Mouse (Mus musculus) layer of hippocampus, adult 9-10 months (tissue): ENCODE results near the gene Lbp.

Experiments
- DNase-seq: peaks from one replicate; pipeline ENCODE4 v3.0.0; 2022; ENCODE audit warnings: low spot score

The Lbp gene

GRCm38 (mm10) chr2:158361678-158362320, 55.5 kb downstream of the Lbp start:
- no peak for DNase-seq

DNA sequence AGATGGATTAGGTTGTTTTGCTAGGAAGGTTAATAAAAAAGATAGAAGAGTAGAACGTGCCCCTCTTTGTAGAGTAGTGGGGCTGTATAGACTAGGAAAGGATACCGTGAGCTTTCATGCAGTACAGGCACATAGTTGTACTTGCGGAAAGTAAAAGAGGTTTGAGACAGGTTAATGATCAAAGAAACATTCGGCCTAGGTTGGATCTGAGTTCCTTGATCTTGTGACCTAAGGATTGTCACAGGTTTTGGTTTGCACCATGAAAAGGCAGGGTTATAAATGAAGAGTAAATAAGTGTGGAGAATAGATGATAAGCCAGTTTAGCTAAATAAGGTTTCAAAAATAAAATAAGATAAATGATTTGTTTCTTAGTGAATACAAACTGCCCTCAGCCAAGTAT, 57.9 kb downstream of the Lbp start:
- DNase-seq, result no peak

DNA sequence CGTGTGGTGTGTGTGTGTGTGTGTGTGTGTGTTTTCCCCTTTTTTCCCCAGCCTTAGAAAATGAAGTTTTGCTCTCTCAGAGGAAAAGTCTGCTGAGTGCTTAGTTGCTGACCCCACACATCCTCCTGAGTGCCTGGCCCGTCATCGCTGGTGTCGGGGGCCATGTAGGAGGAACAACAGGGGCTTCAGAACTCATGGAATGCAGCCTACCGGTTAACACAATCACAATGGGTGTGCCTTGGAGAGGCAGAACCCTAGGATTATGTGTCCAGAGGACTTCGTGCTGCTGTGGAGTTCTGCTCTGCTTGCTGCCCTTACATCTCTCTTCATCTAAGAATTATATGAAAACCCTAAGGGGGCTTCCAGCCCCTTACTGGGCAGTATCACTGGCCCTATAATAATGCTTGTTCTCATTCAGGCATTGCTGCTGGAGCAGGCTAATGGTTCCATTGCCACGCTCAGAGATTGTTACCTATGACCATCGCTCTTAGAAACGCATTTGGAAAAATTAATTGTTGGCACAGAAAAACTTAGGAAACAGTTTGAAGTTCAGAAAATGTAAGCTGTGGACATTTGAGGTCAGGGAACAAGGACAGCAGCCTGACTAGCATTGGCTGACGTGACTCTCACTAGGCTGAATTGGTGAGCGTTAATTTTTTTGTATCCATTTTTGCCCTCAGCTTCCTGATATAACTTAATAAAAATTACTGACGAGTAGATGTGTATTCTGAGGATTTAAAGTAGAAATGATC, 59.0 kb downstream of the Lbp start:
- no peak for DNase-seq

- DNase-seq, result no peak
Observed at GRCm38 (mm10) chr2:158367654-158368053, 61.4 kb downstream of the Lbp start.

DNA sequence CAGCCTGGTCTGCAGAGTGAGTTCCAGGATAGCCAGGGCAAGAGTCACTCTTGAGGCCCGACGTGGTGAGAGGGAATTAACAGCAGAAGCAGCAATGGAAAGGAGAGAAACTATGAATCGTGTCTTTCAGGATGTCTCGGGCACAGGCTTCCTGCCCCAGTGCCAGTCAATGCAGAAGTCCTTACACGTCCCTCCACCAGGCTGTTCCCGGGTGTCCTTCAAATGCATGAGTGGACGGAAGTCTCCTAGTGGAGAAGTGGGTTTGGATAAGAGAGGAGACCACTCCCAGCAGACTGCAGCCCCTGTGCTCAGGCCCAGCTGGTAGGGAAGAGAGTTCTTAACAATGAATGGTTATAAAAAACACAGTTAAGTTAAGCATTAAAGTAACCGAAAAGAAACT, 62.0 kb downstream of the Lbp start:
- no peak for DNase-seq

DNA sequence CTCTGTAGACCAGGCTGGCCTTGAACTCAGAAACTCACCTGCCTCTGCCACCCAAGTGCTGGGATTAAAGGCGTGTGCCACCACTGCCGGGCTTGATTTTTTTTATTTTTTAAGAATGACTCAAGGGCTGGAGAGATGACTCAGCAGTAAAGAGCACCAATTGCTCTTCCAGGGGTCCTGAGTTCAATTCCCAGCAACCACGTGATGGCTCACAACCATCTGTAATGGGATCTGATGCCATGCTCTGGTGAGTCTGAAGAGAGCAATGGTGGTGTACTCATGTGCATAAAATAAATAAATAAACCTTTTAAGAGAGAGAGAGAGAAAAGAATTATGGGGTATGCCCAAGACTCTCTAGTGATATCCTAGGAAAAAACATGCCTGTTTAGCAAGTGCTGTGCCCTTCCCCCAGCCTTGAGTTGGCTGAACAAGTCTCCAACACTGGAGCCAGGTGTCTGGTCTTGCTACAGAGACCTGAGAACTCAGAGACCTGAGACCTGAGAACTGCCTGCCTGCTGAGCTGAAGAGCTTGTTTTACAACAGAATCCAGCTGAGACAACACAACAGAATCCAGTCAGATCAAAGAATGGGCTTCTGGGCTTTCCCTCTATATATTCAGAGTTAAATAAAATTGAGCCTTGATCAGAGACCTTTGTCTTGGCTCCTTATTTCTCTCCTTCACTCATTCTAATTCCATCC, 63.3 kb downstream of the Lbp start:
- no peak for DNase-seq

GRCm38 (mm10) chr2:158370173-158370550, 63.9 kb downstream of the Lbp start:
- DNase-seq, result no peak

DNA sequence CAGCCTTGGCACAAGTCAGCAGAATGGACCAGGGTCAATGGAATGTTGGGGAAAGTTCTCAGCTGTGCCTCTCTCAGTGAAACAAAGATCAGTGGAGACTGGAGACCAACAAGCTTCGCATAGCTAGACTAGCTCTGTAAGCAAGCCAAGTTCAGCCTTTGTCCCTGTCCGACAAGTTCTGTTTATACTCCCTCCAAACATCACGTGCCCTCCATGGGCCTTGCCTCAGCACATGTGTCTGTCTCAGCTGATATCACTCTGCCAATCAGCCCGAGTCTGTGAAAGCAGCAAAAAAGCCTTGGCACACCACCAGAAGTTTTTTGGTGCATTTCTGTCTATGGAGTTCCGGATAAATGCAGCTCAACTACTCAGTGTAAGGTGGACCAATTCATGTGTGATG, 66.8 kb downstream of the Lbp start:
- no peak for DNase-seq

DNA sequence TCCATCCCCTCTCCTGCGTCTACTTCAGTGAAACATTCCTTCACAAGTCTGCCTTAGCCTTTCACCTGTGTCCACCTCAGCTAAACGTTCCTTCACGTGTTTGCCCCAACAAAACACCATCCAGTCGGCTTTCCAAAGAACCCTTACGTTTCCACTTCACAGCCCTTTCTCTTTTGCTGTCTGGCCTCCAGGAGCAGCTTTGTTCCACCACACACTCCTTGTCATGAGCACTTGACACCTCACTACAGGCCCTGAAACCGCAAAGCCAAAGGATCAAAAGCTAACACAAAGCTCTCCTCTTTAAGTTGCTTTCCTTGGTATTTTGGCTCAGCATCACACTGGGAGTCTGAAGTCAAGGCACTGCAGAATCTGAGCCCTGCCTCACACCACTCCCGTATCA, 67.2 kb downstream of the Lbp start:
- DNase-seq, result no peak

GRCm38 (mm10) chr2:158375443-158376122, 69.3 kb downstream of the Lbp start, which contains the start of gene Snhg11:
Gene Snhg11, plus strand, starts transcription at chr2:158375638.
- DNase-seq, result peak; percentile 57

DNA sequence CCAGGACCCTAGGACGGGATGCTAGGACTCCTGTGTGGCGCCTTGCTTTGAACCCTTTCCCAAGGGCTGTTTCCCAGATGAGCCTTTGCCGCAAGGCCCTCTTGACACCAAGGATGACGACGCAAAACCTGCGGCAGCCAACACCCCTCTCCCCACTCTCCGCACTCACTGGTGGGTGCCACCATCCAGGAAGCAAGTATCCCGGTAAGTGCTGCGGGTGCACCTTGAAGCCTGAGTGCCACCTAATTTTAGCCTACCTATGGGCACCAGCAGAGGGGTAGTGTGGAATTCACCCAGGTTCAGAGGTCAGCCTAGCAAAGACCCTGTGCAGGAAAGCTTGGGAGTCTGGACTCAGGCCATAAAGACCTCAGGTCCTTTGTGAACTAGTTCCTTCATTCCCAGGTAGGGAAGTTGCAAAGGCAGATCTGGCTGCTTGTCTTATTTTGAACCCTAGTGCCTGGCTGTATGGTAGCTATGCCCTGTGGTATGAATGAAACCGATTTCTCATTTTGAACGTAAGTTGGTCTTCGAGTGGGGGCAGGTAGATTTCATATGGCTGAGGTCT, 69.9 kb downstream of the Lbp start:
- no peak for DNase-seq

DNA sequence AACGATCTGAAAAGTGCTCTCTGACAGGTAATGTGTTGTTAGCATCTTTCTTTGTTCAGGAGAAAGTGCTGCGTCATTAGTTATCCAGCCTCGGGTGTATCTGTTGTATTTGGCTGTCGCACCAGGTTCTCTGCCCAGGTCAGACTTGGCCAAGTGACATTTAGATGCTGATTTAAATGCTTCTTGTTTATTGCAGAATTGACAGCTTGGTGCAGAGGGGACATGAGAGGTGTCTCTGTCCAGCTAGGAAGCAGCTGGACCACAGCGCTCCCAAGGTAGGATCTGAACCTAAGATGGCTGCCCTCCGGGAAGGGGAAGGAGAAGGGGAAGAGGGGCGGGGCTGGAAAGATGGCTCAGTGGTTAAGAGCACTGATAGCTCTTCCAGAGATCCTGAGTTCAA, 70.5 kb downstream of the Lbp start:
- no peak for DNase-seq

DNA sequence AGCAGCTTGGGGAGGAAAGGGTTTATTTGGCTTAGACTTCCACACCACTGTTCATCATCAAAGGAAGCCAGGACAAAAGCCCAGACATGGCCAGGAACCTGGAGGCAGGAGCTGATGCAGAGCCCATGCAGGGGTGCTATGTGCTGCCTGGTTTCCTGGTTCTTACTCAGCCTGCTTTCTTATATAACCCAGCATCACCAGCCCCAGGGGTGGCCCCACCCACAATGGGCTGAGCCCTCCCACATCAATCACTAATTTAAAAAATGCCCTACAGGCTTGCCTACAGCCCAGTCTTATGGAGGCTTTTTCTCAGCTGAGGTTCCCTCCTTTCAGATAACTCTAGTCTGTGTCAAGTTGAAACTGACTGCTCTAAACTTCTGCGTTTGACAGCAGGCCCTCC, 71.5 kb downstream of the Lbp start:
- no peak for DNase-seq

DNA sequence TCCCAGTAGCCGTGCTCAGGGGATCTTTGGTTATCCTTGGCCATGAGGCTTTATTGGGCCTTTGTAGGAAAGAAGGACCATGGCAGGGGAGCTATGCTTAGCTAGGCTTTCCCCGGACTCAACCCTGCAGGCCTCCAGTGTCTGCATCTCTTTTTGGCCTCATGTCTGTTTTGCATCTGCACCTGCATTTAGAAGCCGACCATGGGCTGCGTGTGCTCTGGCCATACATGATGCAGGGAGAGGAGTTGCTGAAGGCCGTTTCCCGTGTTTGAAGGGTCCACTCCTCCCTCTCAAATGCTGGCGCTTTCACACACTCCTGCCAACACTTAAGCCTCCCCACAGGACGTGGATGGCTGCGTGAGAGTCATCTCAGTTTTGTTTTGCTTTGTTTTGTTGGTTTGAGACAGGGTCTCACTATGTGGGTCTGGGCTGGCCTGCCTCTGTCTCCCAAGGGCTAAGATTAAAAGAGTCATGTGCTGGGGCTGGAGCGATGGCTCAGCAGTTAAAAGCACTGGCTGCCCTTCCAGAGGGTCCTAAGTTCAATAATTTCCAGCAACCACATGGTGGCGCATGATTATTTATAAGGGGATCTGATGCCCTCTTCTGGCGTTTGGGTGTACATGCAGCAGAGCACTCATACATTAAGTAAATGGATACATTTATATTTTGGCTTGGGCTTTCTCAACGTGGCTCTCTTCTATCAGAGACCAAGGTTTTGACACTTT, 73.2 kb downstream of the Lbp start:
- no peak for DNase-seq
